Mouse (Mus musculus): ENCODE results near the gene Olfr1494.

- TF ChIP-seq CTCF (IDR thresholded peaks at IDR 0.05; ENCODE audit: low read depth) (no peak), EP300 (IDR thresholded peaks at IDR 0.05; ENCODE audit: low read depth) (no peak)
These were observed 58.6 kb downstream of the Olfr1494 start, which contains the start of gene Olfr1497 for GRCm38 (mm10) chr19:13798102-13798501.
